Mouse (Mus musculus): ENCODE data around the gene Cflar. TPM values are rescaled to one million over a fixed set of nuclear protein-coding genes. Genes with fewer than 3 reads are reported as not detected.

Cflar gene
- polyA plus RNA-seq, 1 experiment: 72.0 TPM

DNA sequence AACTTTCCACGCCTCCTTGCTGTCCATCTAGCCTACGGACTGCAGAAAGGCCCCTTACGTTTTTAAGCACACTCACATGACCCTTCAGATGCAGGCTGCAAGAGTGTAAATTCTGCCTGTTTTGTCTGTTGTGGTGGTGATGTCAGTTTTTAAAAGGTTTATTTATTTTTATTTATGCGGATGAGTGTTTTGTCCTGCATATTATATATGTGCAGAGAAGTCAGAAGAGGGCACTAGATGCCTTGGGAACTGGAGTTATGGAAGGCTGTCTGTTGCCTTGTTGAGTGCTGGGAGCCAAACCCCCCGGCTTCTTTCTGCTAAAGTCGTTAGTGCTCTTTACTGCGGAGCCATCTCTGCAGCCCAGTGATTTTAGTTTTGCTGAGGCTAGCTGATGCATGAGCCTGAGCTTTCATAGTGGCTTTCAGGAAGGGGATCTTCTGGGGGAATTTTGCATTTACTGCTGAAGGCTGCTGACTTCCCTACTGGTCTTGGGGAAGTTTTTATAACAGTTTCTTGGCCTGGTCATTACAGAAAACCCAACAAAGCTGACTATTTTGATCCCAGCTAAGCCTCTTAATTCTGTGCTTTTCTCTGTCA, 12.6 kb downstream of the Cflar start:
- peaks cover 11% of the 10 kb centered on the region for H3K4me1 ChIP-seq (ENCODE audit: control insufficient read depth, insufficient read depth, low read length)
- 71% methylated on average over 7 of the region's 7 CpGs for WGBS
- H3K27ac ChIP-seq (ENCODE audit: control insufficient read depth, insufficient read depth, low read depth, low read length, poor library complexity): no peak overlapping the region
- no peak overlapping the region for H3K4me3 ChIP-seq (replicated peaks; ENCODE audit: control insufficient read depth, low read depth, low read length)
- TF ChIP-seq CTCF (IDR thresholded peaks at IDR 0.05; ENCODE audit: control insufficient read depth, insufficient read depth, low read length) (no peak), POLR2A (IDR thresholded peaks at IDR 0.05; ENCODE audit: borderline replicate concordance, control insufficient read depth, low read depth, low read length) (no peak)

DNA sequence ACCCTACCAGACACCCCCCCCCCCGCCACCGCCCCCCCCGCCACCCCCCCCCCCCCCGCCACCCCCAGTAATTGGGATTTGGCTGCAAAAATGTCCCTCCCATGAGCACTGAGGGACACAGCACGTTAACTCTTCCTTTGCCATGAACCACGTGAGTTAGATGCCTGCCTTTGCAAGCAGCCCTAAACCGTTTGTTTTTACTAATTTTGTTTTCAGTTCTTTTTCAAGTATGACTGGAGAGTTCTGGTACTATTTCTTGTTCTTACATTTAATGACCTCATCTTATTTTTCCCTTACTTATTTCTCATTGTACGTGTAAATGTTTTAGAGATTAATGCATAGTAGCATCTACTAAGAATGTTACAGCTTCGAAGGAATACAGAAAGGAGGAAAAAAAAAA, 13.2 kb downstream of the Cflar start:
- peaks cover 10% of the 10 kb centered on the region for H3K4me1 ChIP-seq (ENCODE audit: control insufficient read depth, insufficient read depth, low read length)
- no peak overlapping the region for H3K4me3 ChIP-seq (replicated peaks; ENCODE audit: control insufficient read depth, low read depth, low read length)
- TF ChIP-seq CTCF (IDR thresholded peaks at IDR 0.05; ENCODE audit: control insufficient read depth, insufficient read depth, low read length) (no peak), POLR2A (IDR thresholded peaks at IDR 0.05; ENCODE audit: borderline replicate concordance, control insufficient read depth, low read depth, low read length) (no peak)
- H3K27ac ChIP-seq (ENCODE audit: control insufficient read depth, insufficient read depth, low read depth, low read length, poor library complexity): no peak overlapping the region
- 60% methylated on average over 9 of the region's 9 CpGs for WGBS

DNA sequence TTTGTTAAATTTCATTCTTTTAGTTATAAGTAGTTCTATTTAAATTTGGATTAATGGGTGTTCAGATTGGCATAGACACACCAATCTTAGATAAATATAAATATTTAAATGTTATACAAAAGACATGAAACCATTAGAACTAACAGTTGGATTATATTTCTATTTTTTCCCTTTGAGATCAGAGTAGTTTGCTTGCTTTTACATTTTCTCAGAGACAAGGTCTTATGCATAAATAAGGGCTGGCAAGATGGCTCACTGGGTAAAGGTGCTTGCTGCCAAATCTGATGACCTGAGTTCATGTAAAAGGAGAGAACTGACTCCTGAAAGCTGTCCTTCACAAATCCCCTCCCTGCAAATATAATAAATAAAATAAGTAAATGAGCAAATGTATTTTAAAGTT, 13.8 kb downstream of the Cflar start:
- no peak overlapping the region for H3K27ac ChIP-seq (ENCODE audit: control insufficient read depth, insufficient read depth, low read depth, low read length, poor library complexity)

DNA sequence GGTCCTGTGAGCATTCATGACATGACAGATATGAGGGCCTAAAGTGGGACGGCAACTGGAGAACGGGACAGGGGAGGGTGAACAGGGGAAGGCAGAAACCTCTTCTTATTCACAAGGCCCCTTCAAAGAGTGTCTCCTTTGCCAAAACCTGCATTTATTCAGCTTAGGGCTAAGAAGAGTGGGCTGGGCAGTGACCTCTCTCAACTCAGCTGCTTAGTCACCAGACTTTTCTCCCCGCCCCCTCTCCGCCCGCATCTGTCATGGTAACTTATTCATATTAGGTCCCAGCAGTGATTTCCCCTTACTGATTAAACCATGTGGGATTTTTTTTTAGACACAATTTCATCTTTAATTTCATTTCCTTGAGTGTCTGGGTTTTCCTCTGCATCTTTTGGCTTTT, 14.5 kb downstream of the Cflar start:
- 75% methylated on average over 5 of the region's 5 CpGs for WGBS
- TF ChIP-seq POLR2A (IDR thresholded peaks at IDR 0.05; ENCODE audit: borderline replicate concordance, control insufficient read depth, low read depth, low read length) (no peak), CTCF (IDR thresholded peaks at IDR 0.05; ENCODE audit: control insufficient read depth, insufficient read depth, low read length) (no peak)
- Histone ChIP-seq H3K4me1 (ENCODE audit: control insufficient read depth, insufficient read depth, low read length) (peaks cover 10% of the 10 kb centered on the region), H3K27ac (ENCODE audit: control insufficient read depth, insufficient read depth, low read depth, low read length, poor library complexity) (peak overlapping the region; percentile 41; the same call in 1 of the 2 replicates), H3K4me3 (replicated peaks; ENCODE audit: control insufficient read depth, low read depth, low read length) (no peak overlapping the region)

More for the DNA sequence above, 13.8 kb downstream of the Cflar start:
- no peak overlapping the region for H3K4me3 ChIP-seq (replicated peaks; ENCODE audit: control insufficient read depth, low read depth, low read length)
- TF ChIP-seq POLR2A (IDR thresholded peaks at IDR 0.05; ENCODE audit: borderline replicate concordance, control insufficient read depth, low read depth, low read length) (no peak), CTCF (IDR thresholded peaks at IDR 0.05; ENCODE audit: control insufficient read depth, insufficient read depth, low read length) (no peak)
- H3K4me1 ChIP-seq (ENCODE audit: control insufficient read depth, insufficient read depth, low read length): peaks cover 10% of the 10 kb centered on the region

DNA sequence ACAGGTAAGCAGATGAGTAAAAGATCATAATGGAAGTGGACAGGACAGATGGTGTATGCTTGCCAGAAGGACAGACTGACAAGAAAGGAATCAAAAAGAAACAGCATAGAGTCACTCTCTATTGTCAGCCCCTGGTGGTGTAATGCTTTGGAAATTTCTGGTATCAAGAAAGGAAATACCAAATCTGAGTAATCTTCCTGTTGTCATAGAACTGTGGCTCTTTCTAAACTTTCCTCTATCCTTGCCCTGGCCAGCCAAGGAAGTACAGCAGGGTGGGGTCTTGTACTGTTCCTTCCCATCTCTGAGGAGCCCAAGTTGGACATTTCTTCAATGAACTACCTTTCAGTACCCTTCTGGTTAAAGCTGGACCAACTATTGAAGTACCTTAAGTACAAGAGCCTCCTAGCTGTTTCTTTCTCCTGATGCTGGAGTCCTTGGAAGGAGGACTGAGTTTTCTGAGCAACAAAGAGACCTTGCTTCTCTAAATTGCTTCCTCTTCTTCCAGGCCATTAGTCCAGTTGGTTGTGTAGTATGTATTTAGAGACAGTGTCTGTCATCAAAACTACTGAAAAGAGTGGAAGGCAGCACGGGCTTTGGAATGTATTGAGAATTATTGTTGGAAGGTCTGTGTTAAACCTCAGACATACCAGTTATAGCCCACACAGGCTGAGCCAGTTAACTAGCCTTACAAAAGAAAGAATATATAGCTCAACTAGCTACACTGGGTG, 15.9 kb downstream of the Cflar start:
- no peak overlapping the region for H3K4me3 ChIP-seq (replicated peaks; ENCODE audit: control insufficient read depth, low read depth, low read length)
- 63% methylated on average over 1 of the region's 1 CpGs for WGBS
- H3K27ac ChIP-seq (ENCODE audit: control insufficient read depth, insufficient read depth, low read depth, low read length, poor library complexity): no peak overlapping the region; the same call in 1 of the 2 replicates
- TF ChIP-seq POLR2A (IDR thresholded peaks at IDR 0.05; ENCODE audit: borderline replicate concordance, control insufficient read depth, low read depth, low read length) (no peak), CTCF (IDR thresholded peaks at IDR 0.05; ENCODE audit: control insufficient read depth, insufficient read depth, low read length) (no peak)
- peaks cover 4% of the 10 kb centered on the region for H3K4me1 ChIP-seq (ENCODE audit: control insufficient read depth, insufficient read depth, low read length)

DNA sequence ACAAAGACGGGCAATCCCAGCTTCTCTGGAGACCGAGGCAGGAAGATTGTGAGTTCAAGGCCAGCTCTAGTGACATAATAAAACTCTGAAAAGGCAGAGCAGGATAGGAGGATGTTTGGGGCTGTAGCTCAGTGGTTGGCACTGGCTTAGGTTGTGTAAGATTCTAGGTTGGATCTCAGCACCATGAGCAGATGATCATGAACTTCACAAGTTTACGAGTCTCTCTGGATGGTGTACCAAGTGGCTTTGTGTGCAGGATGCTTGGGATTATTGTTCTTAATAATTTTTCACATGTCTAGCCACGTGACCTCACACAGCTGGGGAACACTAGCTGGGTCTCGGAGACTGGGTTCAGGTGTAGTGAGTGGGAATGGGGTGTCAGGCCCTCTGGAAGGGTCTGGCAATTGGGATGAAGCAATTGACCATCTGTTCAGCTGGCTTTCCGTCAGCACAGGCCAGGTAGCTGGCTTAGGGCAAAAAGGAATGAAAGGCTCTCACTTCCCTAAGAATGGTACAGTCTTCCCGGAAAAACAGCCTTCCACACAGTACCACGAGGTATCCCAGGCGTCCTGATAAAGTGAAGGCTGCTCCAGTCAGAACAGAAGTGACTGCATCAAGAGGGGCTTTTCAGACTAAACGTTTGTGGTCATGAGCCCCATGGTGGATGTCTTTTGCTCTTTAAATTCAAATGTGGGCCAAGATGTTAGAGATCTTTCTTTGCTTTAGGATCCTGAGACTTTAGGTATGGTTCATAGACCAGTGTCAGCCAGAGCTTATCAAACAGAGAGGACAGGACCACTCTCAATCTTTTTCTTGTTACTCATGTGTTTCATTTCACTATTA, 16.7 kb downstream of the Cflar start:
- no peak overlapping the region for H3K27ac ChIP-seq (ENCODE audit: control insufficient read depth, insufficient read depth, low read depth, low read length, poor library complexity)
- peaks cover 4% of the 10 kb centered on the region for H3K4me1 ChIP-seq (ENCODE audit: control insufficient read depth, insufficient read depth, low read length)
- H3K4me3 ChIP-seq (replicated peaks; ENCODE audit: control insufficient read depth, low read depth, low read length): no peak overlapping the region
- WGBS: 80% methylated on average over 10 of the region's 10 CpGs
- TF ChIP-seq POLR2A (IDR thresholded peaks at IDR 0.05; ENCODE audit: borderline replicate concordance, control insufficient read depth, low read depth, low read length) (no peak), CTCF (IDR thresholded peaks at IDR 0.05; ENCODE audit: control insufficient read depth, insufficient read depth, low read length) (no peak)

DNA sequence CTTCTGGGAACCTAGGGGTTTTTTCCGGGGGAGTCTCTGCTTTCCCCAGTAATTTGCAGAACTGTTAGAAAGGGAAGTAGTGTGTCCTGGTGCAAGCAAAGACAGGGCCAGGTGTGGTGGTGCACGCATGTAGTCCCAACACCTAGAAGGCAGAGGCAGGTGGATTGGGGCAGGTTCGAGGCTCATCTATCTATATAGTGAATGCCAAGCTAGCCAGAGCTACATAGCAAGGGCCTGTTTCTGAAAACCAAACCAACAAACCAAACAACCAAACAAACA, 17.2 kb downstream of the Cflar start:
- 59% methylated on average over 3 of the region's 3 CpGs for WGBS
- Histone ChIP-seq H3K27ac (ENCODE audit: control insufficient read depth, insufficient read depth, low read depth, low read length, poor library complexity) (no peak overlapping the region), H3K4me1 (ENCODE audit: control insufficient read depth, insufficient read depth, low read length) (peaks cover 4% of the 10 kb centered on the region), H3K4me3 (replicated peaks; ENCODE audit: control insufficient read depth, low read depth, low read length) (no peak overlapping the region)
- TF ChIP-seq POLR2A (IDR thresholded peaks at IDR 0.05; ENCODE audit: borderline replicate concordance, control insufficient read depth, low read depth, low read length) (no peak), CTCF (IDR thresholded peaks at IDR 0.05; ENCODE audit: control insufficient read depth, insufficient read depth, low read length) (no peak)

DNA sequence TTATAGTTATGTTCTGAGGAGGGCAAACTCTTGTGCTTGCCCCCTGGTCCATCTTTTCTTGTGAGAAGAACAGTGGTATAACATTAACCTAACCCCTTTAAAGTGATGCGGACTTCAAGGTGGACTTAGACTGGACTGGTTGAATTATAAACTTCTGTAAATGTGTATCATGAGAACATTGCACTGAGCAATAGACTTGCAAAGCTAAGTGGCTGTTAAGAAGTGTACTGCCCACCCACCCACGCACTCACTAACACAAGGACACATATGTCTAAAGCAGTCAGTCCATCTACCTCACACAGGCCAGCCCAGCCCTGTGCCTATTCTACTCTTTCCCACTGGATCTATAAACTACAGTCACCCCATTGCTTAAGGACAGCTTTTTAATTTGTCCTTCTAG, 22.3 kb downstream of the Cflar start:
- WGBS: 93% methylated on average over 2 of the region's 2 CpGs
- TF ChIP-seq POLR2A (IDR thresholded peaks at IDR 0.05; ENCODE audit: borderline replicate concordance, control insufficient read depth, low read depth, low read length) (no peak), CTCF (IDR thresholded peaks at IDR 0.05; ENCODE audit: control insufficient read depth, insufficient read depth, low read length) (no peak)
- H3K27ac ChIP-seq (ENCODE audit: control insufficient read depth, insufficient read depth, low read depth, low read length, poor library complexity): no peak overlapping the region
- H3K4me1 ChIP-seq (ENCODE audit: control insufficient read depth, insufficient read depth, low read length): no peaks in the 10 kb centered on the region; the same call in 1 of the 2 replicates
- no peak overlapping the region for H3K4me3 ChIP-seq (replicated peaks; ENCODE audit: control insufficient read depth, low read depth, low read length)

Measured in bone marrow, adult 2 months (tissue).